Mouse (Mus musculus): ENCODE data around the gene Upk1a.

GRCm38 (mm10) chr7:30563117-30563905 is 49.3 kb downstream of the Upk1a start, which contains the start of the genes U2af1l4, Gm49396 and Psenen:
- TF ChIP-seq CTCF (IDR thresholded peaks at IDR 0.05; ENCODE audit: extremely low read depth, insufficient read depth, low read length) (no peak), POLR2A (IDR thresholded peaks at IDR 0.05; ENCODE audit: extremely low read depth, insufficient read depth, low read length) (peak; percentile 66)
